Mouse (Mus musculus) CH12.LX (cell line): ENCODE measurements around the gene Fam193a. TPM values are rescaled to one million over a fixed set of nuclear protein-coding genes. Genes with fewer than 3 reads are reported as not detected.
A peak's percentile ranks its signal among the peaks of the same experiment; 100 is the strongest.

Experiments used
- DNase-seq: peaks from one replicate; pipeline ENCODE4 v3.0.0-alpha.2; 2013; ENCODE audit errors: extremely low read depth
- H3K27ac ChIP-seq: 2 replicates; pipeline ENCODE4 v1.5.1; 2012; ENCODE audit warnings: low read depth, mild to moderate bottlenecking, control low read depth, moderate library complexity; ENCODE audit not compliant: insufficient read depth
- H3K27me3 ChIP-seq: replicated peaks from 2 replicates; pipeline ENCODE3; 2012; ENCODE audit warnings: inconsistent platforms
- H3K36me3 ChIP-seq, 2 experiments: replicated peaks in 1 of 2; 2 replicates each; pipeline versions ENCODE3 to v1.6.1; 2012; ENCODE audit warnings: inconsistent platforms in 1 of 2, low read length in 1 of 2, mild to moderate bottlenecking in 1 of 2, mixed read lengths in 1 of 2, moderate library complexity in 1 of 2; ENCODE audit not compliant: control insufficient read depth in 1 of 2, insufficient read depth in 1 of 2
- H3K4me1 ChIP-seq, 2 experiments: 2 replicates each; pipeline ENCODE4 v1.6.1; 2012; ENCODE audit warnings: inconsistent platforms in 1 of 2, moderate library complexity in 1 of 2; ENCODE audit not compliant: insufficient read depth in 2 of 2, control insufficient read depth in 1 of 2
- H3K4me2 ChIP-seq: 2 replicates; pipeline ENCODE4 v1.6.1; 2012; ENCODE audit warnings: low read depth, mild to moderate bottlenecking, control low read depth; ENCODE audit not compliant: poor library complexity, insufficient read depth, severe bottlenecking
- H3K4me3 ChIP-seq, 3 experiments: fragments of 150-350 bp in 1 of 3; sonication (generic) in 1 of 3; replicated peaks in 1 of 3; 2 replicates each; pipeline versions ENCODE3 to v1.5.1; 2011 to 2012; ENCODE audit warnings: low read depth in 2 of 3, low read length in 2 of 3, mild to moderate bottlenecking in 2 of 3, moderate library complexity in 2 of 3, control low read depth in 1 of 3, improper control_type of control experiment in 1 of 3, inconsistent platforms in 1 of 3, mixed read lengths in 1 of 3; ENCODE audit not compliant: poor library complexity in 1 of 3
- H3K79me2 ChIP-seq: replicated peaks from 2 replicates; pipeline ENCODE4 v1.6.1; 2012; ENCODE audit warnings: mild to moderate bottlenecking, moderate library complexity; ENCODE audit not compliant: control insufficient read depth, poor library complexity, insufficient read depth, severe bottlenecking; ENCODE audit errors: extremely low read depth
- H3K9ac ChIP-seq: 2 replicates; pipeline ENCODE4 v1.6.1; 2012; ENCODE audit warnings: low read depth, mild to moderate bottlenecking, control low read depth, moderate library complexity; ENCODE audit not compliant: insufficient read depth
- H3K9me3 ChIP-seq: replicated peaks from 2 replicates; pipeline ENCODE3; 2012; ENCODE audit warnings: low read length, inconsistent platforms, mixed read lengths
- BHLHE40 ChIP-seq: IDR thresholded peaks from 2 replicates; pipeline ENCODE4 v1.6.1; 2011; ENCODE audit warnings: mild to moderate bottlenecking, low read depth, low read length, improper control_type of control experiment
- CHD1 ChIP-seq: IDR thresholded peaks from 2 replicates; pipeline ENCODE4 v1.6.1; 2012; ENCODE audit warnings: low read depth, low read length, improper control_type of control experiment, inconsistent platforms
- E2F4 ChIP-seq: IDR thresholded peaks from 2 replicates; pipeline ENCODE4 v1.6.1; 2011; ENCODE audit warnings: low read depth, low read length, improper control_type of control experiment; ENCODE audit not compliant: insufficient replicate concordance
- ETS1 ChIP-seq: conservative IDR thresholded peaks from 2 replicates; pipeline ENCODE4 v1.6.1; 2012; ENCODE audit warnings: low read depth, mild to moderate bottlenecking, inconsistent platforms, low read length, improper control_type of control experiment, moderate library complexity
- GABPA ChIP-seq: IDR thresholded peaks from 2 replicates; pipeline ENCODE4 v1.6.1; 2012; ENCODE audit warnings: low read depth, low read length, improper control_type of control experiment, inconsistent platforms; ENCODE audit not compliant: insufficient replicate concordance
- HCFC1 ChIP-seq: IDR thresholded peaks from 2 replicates; pipeline ENCODE4 v1.6.1; 2012; ENCODE audit warnings: low read depth, mild to moderate bottlenecking, inconsistent platforms, low read length, improper control_type of control experiment
- IRF4 ChIP-seq: IDR thresholded peaks from 2 replicates; pipeline ENCODE4 v1.6.1; 2014; ENCODE audit warnings: low read depth, mild to moderate bottlenecking, inconsistent platforms, low read length, improper control_type of control experiment
- JUN ChIP-seq: IDR thresholded peaks from 2 replicates; pipeline ENCODE4 v1.6.1; 2011; ENCODE audit warnings: low read depth, mild to moderate bottlenecking, low read length, improper control_type of control experiment, moderate library complexity; ENCODE audit not compliant: insufficient read depth
- JUND ChIP-seq: conservative IDR thresholded peaks from 2 replicates; pipeline ENCODE4 v1.6.1; 2011; ENCODE audit warnings: low read depth, low read length, improper control_type of control experiment
- KAT2A ChIP-seq: IDR thresholded peaks from 2 replicates; pipeline ENCODE4 v1.6.1; 2012; ENCODE audit warnings: low read length, improper control_type of control experiment, inconsistent platforms; ENCODE audit not compliant: insufficient replicate concordance
- MAFK ChIP-seq: IDR thresholded peaks from 2 replicates; pipeline ENCODE4 v1.6.1; 2011; ENCODE audit warnings: low read length, improper control_type of control experiment; ENCODE audit not compliant: insufficient replicate concordance
- MAX ChIP-seq: IDR thresholded peaks from 2 replicates; pipeline ENCODE4 v1.6.1; 2011; ENCODE audit warnings: low read length, improper control_type of control experiment
- MAZ ChIP-seq: IDR thresholded peaks from 2 replicates; pipeline ENCODE4 v1.6.1; 2012; ENCODE audit warnings: low read depth, mild to moderate bottlenecking, inconsistent platforms, low read length, improper control_type of control experiment, moderate library complexity
- MEF2A ChIP-seq: IDR thresholded peaks from 2 replicates; pipeline ENCODE4 v1.6.1; 2014; ENCODE audit warnings: low read depth, mild to moderate bottlenecking, inconsistent platforms, low read length, improper control_type of control experiment, borderline replicate concordance
- MXI1 ChIP-seq: IDR thresholded peaks from 2 replicates; pipeline ENCODE4 v1.6.1; 2011; ENCODE audit warnings: mild to moderate bottlenecking, low read depth, low read length, improper control_type of control experiment
- MYC ChIP-seq: IDR thresholded peaks from 2 replicates; pipeline ENCODE4 v1.6.1; 2011; ENCODE audit warnings: low read depth, mild to moderate bottlenecking, improper control_type of control experiment, low read length
- NELFE ChIP-seq: IDR thresholded peaks from 2 replicates; pipeline ENCODE4 v1.6.1; 2011; ENCODE audit warnings: low read depth, low read length, improper control_type of control experiment
- PAX5 ChIP-seq: IDR thresholded peaks from 2 replicates; pipeline ENCODE4 v1.6.1; 2012; ENCODE audit warnings: low read length, inconsistent platforms, mixed read lengths
- POLR2A ChIP-seq: IDR thresholded peaks from 2 replicates; pipeline ENCODE4 v1.6.1; 2011; ENCODE audit warnings: low read depth, mild to moderate bottlenecking, improper control_type of control experiment, low read length
- POLR2AphosphoS2 ChIP-seq: IDR thresholded peaks from 2 replicates; pipeline ENCODE4 v1.6.1; 2011; ENCODE audit warnings: low read depth, low read length, improper control_type of control experiment
- RAD21 ChIP-seq: IDR thresholded peaks from 2 replicates; pipeline ENCODE4 v1.6.1; 2011; ENCODE audit warnings: low read depth, mild to moderate bottlenecking, low read length, improper control_type of control experiment, moderate library complexity
- SIN3A ChIP-seq: IDR thresholded peaks from 2 replicates; pipeline ENCODE4 v1.6.1; 2012; ENCODE audit warnings: low read length, improper control_type of control experiment, inconsistent platforms
- TBP ChIP-seq: conservative IDR thresholded peaks from 2 replicates; pipeline ENCODE4 v1.6.1; 2011; ENCODE audit warnings: low read depth, low read length, improper control_type of control experiment
- TCF12 ChIP-seq: IDR thresholded peaks from 2 replicates; pipeline ENCODE4 v1.6.1; 2014; ENCODE audit warnings: low read depth, mild to moderate bottlenecking, inconsistent platforms, low read length, improper control_type of control experiment
- UBTF ChIP-seq: IDR thresholded peaks from 2 replicates; pipeline ENCODE4 v1.6.1; 2012; ENCODE audit warnings: low read depth, mild to moderate bottlenecking, inconsistent platforms, low read length, improper control_type of control experiment, moderate library complexity
- USF1 ChIP-seq: IDR thresholded peaks from 2 replicates; pipeline ENCODE4 v1.6.1; 2014; ENCODE audit warnings: low read depth, mild to moderate bottlenecking, inconsistent platforms, low read length, improper control_type of control experiment
- USF2 ChIP-seq: conservative IDR thresholded peaks from 2 replicates; pipeline ENCODE4 v1.6.1; 2011; ENCODE audit warnings: low read depth, low read length, improper control_type of control experiment
- ZMIZ1 ChIP-seq: IDR thresholded peaks from 2 replicates; pipeline ENCODE4 v1.6.1; 2012; ENCODE audit warnings: low read depth, mild to moderate bottlenecking, inconsistent platforms, low read length, improper control_type of control experiment
- dilution Hi-C: fragments of 300-500 bp; cut with MboI; formaldehyde crosslinking; loops from 2 replicates; pipeline ENCODE4 v1.14.3; 2020; ENCODE audit warnings: low sequenced_read_pairs; ENCODE audit not compliant: extremely low pct_unique_long_range_greater_than_20kb, extremely low pct_ligation_motif_present
- in situ Hi-C: fragments of 300-500 bp; cut with MboI; formaldehyde crosslinking; loops from 3 replicates; pipeline ENCODE4 v1.14.3; 2019; ENCODE audit warnings: low sequenced_read_pairs, low pct_ligation_motif_present, low pct_unique_long_range_greater_than_20kb, mixed read lengths
- polyA plus RNA-seq: library from polyadenylated mRNA; unstranded; fragments of >175 nt; gene quantifications from 2 replicates; pipeline ENCODE4 v1.2.1, GENCODE M21; 2012; ENCODE audit warnings: low read depth; ENCODE audit not compliant: insufficient read length
- total RNA-seq, 2 experiments: library from RNA; depleted of rRNA; stranded (reverse); fragments of 300-350 nt in 1 of 2; fragments of >200 nt in 1 of 2; gene quantifications; 2 replicates each; pipeline ENCODE4 v1.2.3; 2012 to 2014

The Fam193a gene
- total and polyA plus RNA-seq, 3 experiments, result 3.6 to 19.0 (median 8.5) TPM

DNA sequence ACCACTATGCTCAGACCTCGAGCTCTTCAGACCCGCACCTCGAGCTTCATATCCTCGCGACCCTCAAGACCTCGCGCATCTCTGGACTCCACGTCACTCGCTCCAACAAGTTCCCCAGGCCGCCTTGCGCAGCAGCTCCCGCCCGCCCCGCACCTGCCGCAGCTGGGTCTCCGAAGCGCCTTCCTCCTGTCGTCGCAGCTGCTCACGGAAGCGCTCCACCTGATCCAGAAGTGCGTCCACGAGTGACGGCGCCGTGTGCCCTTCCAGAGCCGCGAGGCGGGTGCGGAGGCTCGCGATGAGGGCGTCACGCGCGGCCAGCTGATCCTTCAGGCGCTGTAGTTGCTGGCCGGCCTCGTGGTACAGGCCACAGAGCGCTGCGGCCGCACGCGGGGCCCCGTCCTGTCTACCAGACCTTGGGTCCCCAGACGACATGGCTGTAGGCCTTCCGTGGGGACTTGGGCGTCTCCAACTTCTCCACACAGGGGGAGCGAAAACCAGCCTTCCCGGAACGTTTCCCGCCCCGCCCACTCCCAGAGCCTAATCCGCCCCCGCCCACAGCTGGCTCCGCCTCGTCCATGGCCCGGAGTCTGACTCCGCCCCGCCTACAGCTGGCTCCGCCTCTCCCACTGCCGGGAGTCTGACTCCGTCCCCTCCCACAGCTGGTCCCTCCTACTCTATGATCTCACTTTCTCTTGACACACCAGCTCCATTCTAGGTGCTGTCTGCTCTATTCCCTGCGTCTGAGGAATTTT lies 143.9 kb downstream of the Fam193a start, which contains the start of gene Tnip2:
TSS of gene Tnip2 (minus strand) at position 526 of the 752 bp plus-strand sequence.
- peaks cover 8% of the 10 kb centered on the region for H3K79me2 ChIP-seq
- H3K27me3 ChIP-seq, result no peaks in the 10 kb centered on the region
- H3K36me3 ChIP-seq, result peaks cover 0 to 8% of the 10 kb centered on the region in 2 experiments
- peak; percentile 94 for DNase-seq
- in situ Hi-C loops (no loop called here), dilution Hi-C loops (no loop called here)
- peak within 1 kb of the TSS; percentile 63 for H3K9ac ChIP-seq
- H3K4me3 ChIP-seq, result peak within 1 kb of the TSS; percentile 81 to 97 (median 88)
- TF ChIP-seq PAX5 (no peak), RAD21 (no peak), MAZ (no peak), NELFE (peak; percentile 80; the same call in 1 of the 2 replicates), HCFC1 (peak; percentile 12; the same call in 1 of the 2 replicates), KAT2A (no peak), BHLHE40 (peak; percentile 46), SIN3A (peak; percentile 93), UBTF (0 out of 2 replicates have a peak, but pooled peaks have one; percentile 34), MAFK (no peak), MYC (0 out of 2 replicates have a peak, but pooled peaks have one; percentile 20), TBP (0 out of 2 replicates have a peak, but pooled peaks have one; percentile 29), MXI1 (peak; percentile 82; the same call in 1 of the 2 replicates), MEF2A (no peak), ZMIZ1 (no peak), USF2 (no peak), ETS1 (0 out of 2 replicates have a peak, but pooled peaks have one; percentile 2), TCF12 (peak; percentile 54; the same call in 1 of the 2 replicates), E2F4 (no peak), IRF4 (peak; percentile 5; the same call in 1 of the 2 replicates), CHD1 (no peak), POLR2A (peak; percentile 78; the same call in 1 of the 2 replicates), MAX (no peak; the same call in 1 of the 2 replicates), POLR2AphosphoS2 (0 out of 2 replicates have a peak, but pooled peaks have one; percentile 77), GABPA (no peak), USF1 (no peak), JUN (no peak), JUND (no peak)
- H3K4me1 ChIP-seq, result peaks cover 5 to 33% of the 10 kb centered on the region in 2 experiments; a peak in 3 of 4 replicates
- peaks cover 2% of the 10 kb centered on the region for H3K9me3 ChIP-seq
- H3K4me2 ChIP-seq, result peak within 1 kb of the TSS; percentile 89
- H3K27ac ChIP-seq, result 0 out of 2 replicates have a peak within 1 kb of the TSS, but pooled peaks have one; percentile 12
